Mouse (Mus musculus) MEL (cell line): ENCODE results near the gene 4931409K22Rik. TPM values are rescaled to one million over a fixed set of nuclear protein-coding genes. Genes with fewer than 3 reads are reported as not detected.

Experiments
- DNase-seq: peaks from one replicate; pipeline ENCODE4 v3.0.0; 2011; ENCODE audit warnings: low read depth, low spot score
- H3K27ac ChIP-seq: 2 replicates; pipeline ENCODE4 v1.5.1; 2012; ENCODE audit warnings: low read depth, mild to moderate bottlenecking, control low read depth, low read length, moderate library complexity; ENCODE audit not compliant: control insufficient read depth
- H3K27me3 ChIP-seq, 2 experiments: fragments of 150-350 bp in 1 of 2; sonication (generic) in 1 of 2; 2 replicates each; pipeline ENCODE4 v1.6.1; 2012; ENCODE audit warnings: low read length in 2 of 2, mild to moderate bottlenecking in 2 of 2, improper control_type of control experiment in 1 of 2, moderate library complexity in 1 of 2; ENCODE audit not compliant: insufficient read depth in 2 of 2, control insufficient read depth in 1 of 2
- H3K36me3 ChIP-seq, 2 experiments: 2 replicates each; pipeline ENCODE4 v1.6.1; 2012 to 2014; ENCODE audit warnings: low read length in 2 of 2, improper control_type of control experiment in 1 of 2, inconsistent platforms in 1 of 2, mild to moderate bottlenecking in 1 of 2; ENCODE audit not compliant: insufficient read depth in 2 of 2, control insufficient read depth in 1 of 2
- H3K4me1 ChIP-seq, 2 experiments: fragments of 150-350 bp in 1 of 2; sonication (generic) in 1 of 2; 2 replicates each; pipeline ENCODE4 v1.6.1; 2012; ENCODE audit warnings: low read length in 2 of 2, improper control_type of control experiment in 1 of 2, mild to moderate bottlenecking in 1 of 2; ENCODE audit not compliant: insufficient read depth in 2 of 2, control insufficient read depth in 1 of 2
- H3K4me3 ChIP-seq, 2 experiments: fragments of 150-350 bp in 1 of 2; sonication (generic) in 1 of 2; 2 replicates each; pipeline ENCODE4 v1.5.1; 2012; ENCODE audit warnings: low read depth in 2 of 2, low read length in 2 of 2, mild to moderate bottlenecking in 2 of 2, moderate library complexity in 2 of 2, control low read depth in 1 of 2, improper control_type of control experiment in 1 of 2; ENCODE audit not compliant: control insufficient read depth in 1 of 2, insufficient read depth in 1 of 2
- H3K79me2 ChIP-seq: 2 replicates; pipeline ENCODE4 v1.6.1; 2012; ENCODE audit warnings: mild to moderate bottlenecking, low read length, moderate library complexity; ENCODE audit not compliant: control insufficient read depth, poor library complexity, insufficient read depth
- H3K9ac ChIP-seq: 2 replicates; pipeline ENCODE4 v1.6.1; 2012; ENCODE audit warnings: low read depth, mild to moderate bottlenecking, control low read depth, low read length, moderate library complexity; ENCODE audit not compliant: control insufficient read depth, poor library complexity, severe bottlenecking
- H3K9me3 ChIP-seq: fragments of 150-350 bp; sonication (generic); replicated peaks from 2 replicates; pipeline ENCODE4 v1.6.1; 2012; ENCODE audit warnings: mild to moderate bottlenecking, low read length, improper control_type of control experiment, moderate library complexity; ENCODE audit not compliant: insufficient read depth
- CHD2 ChIP-seq: IDR thresholded peaks from 2 replicates; pipeline ENCODE4 v1.6.1; 2011; ENCODE audit warnings: low read length, improper control_type of control experiment
- CTCF ChIP-seq, 3 experiments: IDR thresholded peaks in 2 of 3; conservative IDR thresholded peaks in 1 of 3; 2 replicates each; pipeline ENCODE4 v1.5.1; 2011 to 2012; ENCODE audit warnings: low read length in 3 of 3, low read depth in 2 of 3, mild to moderate bottlenecking in 2 of 3, improper control_type of control experiment in 1 of 3, inconsistent platforms in 1 of 3, mixed read lengths in 1 of 3, moderate library complexity in 1 of 3; ENCODE audit not compliant: control insufficient read depth in 1 of 3, insufficient read depth in 1 of 3, poor library complexity in 1 of 3, severe bottlenecking in 1 of 3
- ELF1 ChIP-seq: IDR thresholded peaks from 2 replicates; pipeline ENCODE4 v1.6.1; 2014; ENCODE audit warnings: low read depth, mild to moderate bottlenecking, inconsistent platforms, low read length, improper control_type of control experiment, moderate library complexity
- GABPA ChIP-seq: IDR thresholded peaks from 2 replicates; pipeline ENCODE4 v1.6.1; 2012; ENCODE audit warnings: low read depth, mild to moderate bottlenecking, inconsistent platforms, low read length, improper control_type of control experiment, moderate library complexity
- KAT2A ChIP-seq: conservative IDR thresholded peaks from 2 replicates; pipeline ENCODE4 v1.6.1; 2012; ENCODE audit warnings: low read depth, low read length, improper control_type of control experiment, inconsistent platforms
- MAFK ChIP-seq: IDR thresholded peaks from 2 replicates; pipeline ENCODE4 v1.6.1; 2011; ENCODE audit warnings: low read depth, mild to moderate bottlenecking, low read length, improper control_type of control experiment, borderline replicate concordance
- MAX ChIP-seq: IDR thresholded peaks from 2 replicates; pipeline ENCODE4 v1.6.1; 2011; ENCODE audit warnings: low read length, improper control_type of control experiment
- MXI1 ChIP-seq: IDR thresholded peaks from 2 replicates; pipeline ENCODE4 v1.6.1; 2011; ENCODE audit warnings: mild to moderate bottlenecking, low read depth, low read length, improper control_type of control experiment
- NELFE ChIP-seq: IDR thresholded peaks from 2 replicates; pipeline ENCODE4 v1.6.1; 2011; ENCODE audit warnings: low read depth, low read length, improper control_type of control experiment
- SMC3 ChIP-seq: IDR thresholded peaks from 2 replicates; pipeline ENCODE4 v1.6.1; 2011; ENCODE audit warnings: low read depth, low read length, improper control_type of control experiment
- TBP ChIP-seq: IDR thresholded peaks from 2 replicates; pipeline ENCODE4 v1.8.0; 2011; ENCODE audit warnings: low read depth, low read length, improper control_type of control experiment
- UBTF ChIP-seq: IDR thresholded peaks from 2 replicates; pipeline ENCODE4 v1.6.1; 2012; ENCODE audit warnings: low read depth, mild to moderate bottlenecking, inconsistent platforms, low read length, improper control_type of control experiment, moderate library complexity, borderline replicate concordance; ENCODE audit not compliant: insufficient read depth
- USF2 ChIP-seq, 2 experiments: IDR thresholded peaks; 2 replicates each; pipeline ENCODE4 v1.6.1; 2011 to 2012; ENCODE audit warnings: improper control_type of control experiment in 2 of 2, low read length in 2 of 2, borderline replicate concordance in 1 of 2, inconsistent platforms in 1 of 2, low read depth in 1 of 2, mild to moderate bottlenecking in 1 of 2; ENCODE audit not compliant: insufficient read depth in 1 of 2
- ZC3H11A ChIP-seq: IDR thresholded peaks from 2 replicates; pipeline ENCODE4 v1.6.1; 2012; ENCODE audit warnings: low read depth, mild to moderate bottlenecking, inconsistent platforms, low read length, improper control_type of control experiment
- ZMIZ1 ChIP-seq: IDR thresholded peaks from 2 replicates; pipeline ENCODE4 v1.6.1; 2012; ENCODE audit warnings: low read depth, mild to moderate bottlenecking, inconsistent platforms, low read length, improper control_type of control experiment, moderate library complexity
- ZNF384 ChIP-seq: IDR thresholded peaks from 2 replicates; pipeline ENCODE4 v1.6.1; 2012; ENCODE audit warnings: low read depth, mild to moderate bottlenecking, inconsistent platforms, low read length, improper control_type of control experiment
- polyA plus RNA-seq, 2 experiments: library from polyadenylated mRNA; stranded (reverse) in 1 of 2; unstranded in 1 of 2; fragments of >175 nt in 1 of 2; fragments of >200 nt in 1 of 2; gene quantifications; 2 replicates each; pipeline versions ENCODE4 v1.2.1 to v1.2.4; 2012; ENCODE audit warnings: low replicate concordance in 2 of 2, low read depth in 1 of 2; ENCODE audit not compliant: insufficient read length in 2 of 2, insufficient read depth in 1 of 2, missing spikeins in 1 of 2
- total RNA-seq: library from RNA; depleted of rRNA; stranded (reverse); fragments of 300-350 nt; gene quantifications from 2 replicates; pipeline ENCODE4 v1.2.3, GENCODE M21; 2012

The 4931409K22Rik gene
- total and polyA plus RNA-seq, 3 experiments, result not detected

- no peak for TF ChIP-seq GABPA
- TF ChIP-seq ZC3H11A, result no peak
- TF ChIP-seq CHD2, result no peak
- no peak for TF ChIP-seq ZMIZ1
- TF ChIP-seq SMC3, result no peak
- no peak for TF ChIP-seq NELFE
- TF ChIP-seq MAX, result no peak
- TF ChIP-seq ELF1, result no peak
- TF ChIP-seq USF2 (IDR thresholded peaks at IDR 0.05; ENCODE audit: borderline replicate concordance in 1 of 2, insufficient read depth in 1 of 2, low read depth in 1 of 2, low read length in 2 of 2), result no peak
- TF ChIP-seq CTCF (IDR thresholded peaks at IDR 0.05 in 2 of 3, conservative IDR thresholded peaks at IDR 0.05 in 1 of 3; ENCODE audit: control insufficient read depth in 1 of 3, insufficient read depth in 1 of 3, low read depth in 2 of 3, low read length in 3 of 3, poor library complexity in 1 of 3, severe bottlenecking in 1 of 3), result 0 out of 6 replicates have a peak, but pooled peaks of 1 of the 3 experiments have one; percentile 5
- TF ChIP-seq, all 39 proteins: peak for 5
Observed at GRCm38 (mm10) chr5:24601911-24602750, 45.5 kb upstream of the 4931409K22Rik start (continued).

GRCm38 (mm10) chr5:24601071-24601835 lies 44.6 kb upstream of the 4931409K22Rik start:
- H3K27ac ChIP-seq, result no peak overlapping the region
- H3K4me1 ChIP-seq, result peaks cover 2 to 4% of the 10 kb centered on the region in 2 experiments; a peak in 2 of 4 replicates
- no peaks in the 10 kb centered on the region; the same call in 1 of the 2 replicates for H3K79me2 ChIP-seq
- peak overlapping the region; percentile 73 for H3K9ac ChIP-seq
- H3K9me3 ChIP-seq, result no peaks in the 10 kb centered on the region
- peaks cover 47 to 58% of the 10 kb centered on the region in 2 experiments for H3K27me3 ChIP-seq
- peak; percentile 21 for DNase-seq
- no peak for TF ChIP-seq MXI1
- no peak for TF ChIP-seq ZMIZ1
- no peak for TF ChIP-seq TBP
- TF ChIP-seq UBTF, result no peak
- TF ChIP-seq KAT2A, result no peak
- no peak for TF ChIP-seq ZNF384
- TF ChIP-seq MAFK, result no peak
- TF ChIP-seq SMC3, result no peak
- no peaks in the 10 kb centered on the region for H3K36me3 ChIP-seq
- H3K4me3 ChIP-seq, result peak overlapping the region; percentile 46 to 51
